Mouse (Mus musculus) bone marrow macrophage, adult 2 months (primary cell): ENCODE results near the gene Armc9. TPM values are rescaled to one million over a fixed set of nuclear protein-coding genes. Genes with fewer than 3 reads are reported as not detected.

ENCODE experiments used
- H3K27ac ChIP-seq: 2 replicates; pipeline ENCODE4 v1.5.1; 2012; ENCODE audit warnings: low read depth, low read length; ENCODE audit not compliant: insufficient read depth
- H3K4me1 ChIP-seq: 2 replicates; pipeline ENCODE4 v1.6.1; 2012; ENCODE audit warnings: low read length; ENCODE audit not compliant: control insufficient read depth, insufficient read depth
- H3K4me3 ChIP-seq: 2 replicates; pipeline ENCODE4 v1.5.1; 2012; ENCODE audit warnings: mild to moderate bottlenecking, low read length, moderate library complexity; ENCODE audit not compliant: insufficient read depth
- CTCF ChIP-seq: IDR thresholded peaks from 2 replicates; pipeline ENCODE4 v1.5.1; 2012; ENCODE audit warnings: low read depth, mild to moderate bottlenecking, low read length, moderate library complexity
- POLR2A ChIP-seq: IDR thresholded peaks from 2 replicates; pipeline ENCODE4 v1.6.1; 2012; ENCODE audit warnings: mild to moderate bottlenecking, low read depth, low read length, borderline replicate concordance
- polyA plus RNA-seq: library from polyadenylated mRNA; stranded (reverse); fragments of >200 nt; gene quantifications from 2 replicates; pipeline ENCODE4 v1.2.4, GENCODE M21; 2012; ENCODE audit not compliant: missing spikeins, insufficient read depth, insufficient read length

Gene Armc9
- polyA plus RNA-seq, 1 experiment, result 3.1 TPM

- TF ChIP-seq POLR2A (no peak), CTCF (no peak)
- H3K27ac ChIP-seq, result no peak overlapping the region
- H3K4me3 ChIP-seq, result no peak overlapping the region
- no peaks in the 10 kb centered on the region for H3K4me1 ChIP-seq
These were observed 153.5 kb downstream of the Armc9 start for GRCm38 (mm10) chr1:86307871-86308641.

GRCm38 (mm10) chr1:86309270-86309833 lies 154.8 kb downstream of the Armc9 start:
- Histone ChIP-seq H3K4me3 (no peak overlapping the region), H3K4me1 (no peaks in the 10 kb centered on the region), H3K27ac (no peak overlapping the region)
- TF ChIP-seq CTCF, result no peak
- TF ChIP-seq POLR2A, result no peak

- TF ChIP-seq CTCF, result no peak
- no peak for TF ChIP-seq POLR2A
- no peak overlapping the region for H3K27ac ChIP-seq
- no peak overlapping the region for H3K4me3 ChIP-seq
- no peaks in the 10 kb centered on the region for H3K4me1 ChIP-seq
These were observed 156.1 kb downstream of the Armc9 start for GRCm38 (mm10) chr1:86310536-86311310.

GRCm38 (mm10) chr1:86311467-86312005 lies 157.0 kb downstream of the Armc9 start:
- TF ChIP-seq POLR2A, result no peak
- no peak for TF ChIP-seq CTCF
- Histone ChIP-seq H3K27ac (no peak overlapping the region), H3K4me3 (no peak overlapping the region), H3K4me1 (no peaks in the 10 kb centered on the region)

- Histone ChIP-seq H3K27ac (no peak overlapping the region), H3K4me1 (no peaks in the 10 kb centered on the region), H3K4me3 (no peak overlapping the region)
- no peak for TF ChIP-seq POLR2A
These were observed 157.7 kb downstream of the Armc9 start for GRCm38 (mm10) chr1:86312269-86312668.

GRCm38 (mm10) chr1:86313096-86313771 lies 158.7 kb downstream of the Armc9 start:
- Histone ChIP-seq H3K27ac (no peak overlapping the region), H3K4me1 (no peaks in the 10 kb centered on the region), H3K4me3 (no peak overlapping the region)
- TF ChIP-seq POLR2A, result no peak

GRCm38 (mm10) chr1:86313772-86314125 lies 159.2 kb downstream of the Armc9 start:
- Histone ChIP-seq H3K27ac (no peak overlapping the region), H3K4me1 (no peaks in the 10 kb centered on the region), H3K4me3 (no peak overlapping the region)
- TF ChIP-seq CTCF (peak; percentile 60), POLR2A (no peak)

GRCm38 (mm10) chr1:86320822-86321413 lies 166.3 kb downstream of the Armc9 start:
- Histone ChIP-seq H3K4me3 (no peak overlapping the region), H3K4me1 (no peaks in the 10 kb centered on the region), H3K27ac (no peak overlapping the region)
- TF ChIP-seq CTCF, result no peak

Other genes with a start within 250 kb of the Armc9 start
- not detected in 2 replicates for gene 4933407L21Rik, start 226.3 kb upstream of the Armc9 start, polyA plus RNA-seq
- gene Gpr55, start 193.8 kb upstream of the Armc9 start, polyA plus RNA-seq, result not detected in 2 replicates
- not detected in 2 replicates for gene Spata3, start 138.0 kb upstream of the Armc9 start, polyA plus RNA-seq
- gene 2810459M11Rik, start 108.9 kb upstream of the Armc9 start, polyA plus RNA-seq, result not detected in 2 replicates
- gene Psmd1, start 90.4 kb upstream of the Armc9 start, polyA plus RNA-seq, result 70.2 and 83.4 TPM in 2 replicates
- gene Htr2b, start 42.8 kb upstream of the Armc9 start, polyA plus RNA-seq, result 0.39 and 0.76 TPM in 2 replicates
- not detected in 2 replicates for gene Gm21972, start 21.1 kb upstream of the Armc9 start, polyA plus RNA-seq
- 0.21 TPM in 1 of 2 replicates, not detected in the other for gene B3gnt7, start 148.1 kb downstream of the Armc9 start, polyA plus RNA-seq
- gene Ncl, start 204.6 kb downstream of the Armc9 start, polyA plus RNA-seq, result 189 and 191 TPM in 2 replicates